Mouse (Mus musculus) forebrain, embryonic 13.5 days (tissue): ENCODE measurements around the gene Fry. TPM values are rescaled to one million over a fixed set of nuclear protein-coding genes. Genes with fewer than 3 reads are reported as not detected.
A peak's percentile ranks its signal among the peaks of the same experiment; 100 is the strongest.

ENCODE experiments used
- ATAC-seq: fragments of 200-750 bp; cut with Nextera tagmentation; 2 replicates; pipeline ENCODE4 v1.8.0; 2017
- H3K27ac ChIP-seq: fragments of 300-500 bp; sonication (generic); 2 replicates; pipeline ENCODE4 v1.5.1; 2015; ENCODE audit warnings: inconsistent platforms, mild to moderate bottlenecking, moderate library complexity
- H3K27me3 ChIP-seq: fragments of 300-500 bp; sonication (generic); 2 replicates; pipeline ENCODE4 v1.6.1; 2015; ENCODE audit warnings: mild to moderate bottlenecking, inconsistent platforms
- H3K36me3 ChIP-seq: fragments of 300-500 bp; sonication (generic); 2 replicates; pipeline ENCODE4 v1.6.1; 2015; ENCODE audit warnings: mild to moderate bottlenecking, inconsistent platforms; ENCODE audit not compliant: poor library complexity, severe bottlenecking
- H3K4me1 ChIP-seq: fragments of 300-500 bp; sonication (generic); 2 replicates; pipeline ENCODE4 v1.6.1; 2015; ENCODE audit warnings: inconsistent platforms
- H3K4me2 ChIP-seq: fragments of 300-500 bp; sonication (generic); 2 replicates; pipeline ENCODE4 v1.6.1; 2015; ENCODE audit warnings: inconsistent platforms, mild to moderate bottlenecking, moderate library complexity
- H3K4me3 ChIP-seq: fragments of 300-500 bp; sonication (generic); 2 replicates; pipeline ENCODE4 v1.5.1; 2015; ENCODE audit warnings: mild to moderate bottlenecking, inconsistent platforms
- H3K9ac ChIP-seq: fragments of 300-500 bp; sonication (generic); 2 replicates; pipeline ENCODE4 v1.6.1; 2015; ENCODE audit warnings: mild to moderate bottlenecking, inconsistent platforms
- H3K9me3 ChIP-seq: fragments of 300-500 bp; sonication (generic); replicated peaks from 2 replicates; pipeline ENCODE4 v1.6.1; 2016; ENCODE audit warnings: inconsistent platforms
- WGBS: fragments of 180-500 bp; shearing (Covaris S2); methylation state at CpG from one replicate; pipeline ENCODE4 v1.1.7; 2015; 5-methylcytosine and 5-hydroxymethylcytosine counted together
- polyA plus RNA-seq: library from polyadenylated mRNA; unstranded; fragments of >200 nt; fragmentation: Nextera tagmentation; extraction: Ambion mirVana; gene quantifications from 2 replicates; pipeline ENCODE4 v1.2.1, GENCODE M21; 2015

The Fry gene
- polyA plus RNA-seq, 1 experiment from 2014 or later: 20.8 TPM

- Histone ChIP-seq H3K36me3 (no peaks in the 10 kb centered on the region), H3K4me3 (no peak overlapping the region), H3K4me1 (no peaks in the 10 kb centered on the region), H3K9me3 (no peaks in the 10 kb centered on the region), H3K27me3 (no peaks in the 10 kb centered on the region), H3K27ac (no peak overlapping the region), H3K4me2 (no peak overlapping the region), H3K9ac (no peak overlapping the region)
- 88% methylated on average over 4 of the region's 4 CpGs for WGBS
- 0 out of 2 replicates have a peak, but pooled peaks have one; percentile 27 for ATAC-seq
Observed at GRCm38 (mm10) chr5:150290494-150291199, 172.2 kb downstream of the Fry start.

- no peak for ATAC-seq
- no peak overlapping the region for H3K9ac ChIP-seq
- 83% methylated on average over 6 of the region's 6 CpGs for WGBS
Observed at GRCm38 (mm10) chr5:150291216-150291615, 172.8 kb downstream of the Fry start.

GRCm38 (mm10) chr5:150292186-150292585, 173.7 kb downstream of the Fry start:
- Histone ChIP-seq H3K27ac (no peak overlapping the region), H3K4me3 (no peak overlapping the region), H3K4me2 (no peak overlapping the region), H3K4me1 (no peaks in the 10 kb centered on the region), H3K9me3 (no peaks in the 10 kb centered on the region), H3K36me3 (no peaks in the 10 kb centered on the region), H3K27me3 (no peaks in the 10 kb centered on the region), H3K9ac (no peak overlapping the region)
- 52% methylated on average over 3 of the region's 3 CpGs for WGBS
- no peak for ATAC-seq

More at GRCm38 (mm10) chr5:150291216-150291615, 172.8 kb downstream of the Fry start:
- H3K36me3 ChIP-seq: no peaks in the 10 kb centered on the region
- H3K27me3 ChIP-seq: no peaks in the 10 kb centered on the region
- no peak overlapping the region for H3K27ac ChIP-seq
- H3K4me3 ChIP-seq: no peak overlapping the region
- no peak overlapping the region for H3K4me2 ChIP-seq
- H3K9me3 ChIP-seq: no peaks in the 10 kb centered on the region
- no peaks in the 10 kb centered on the region for H3K4me1 ChIP-seq

GRCm38 (mm10) chr5:150294306-150294705, 175.9 kb downstream of the Fry start:
- 58% methylated on average over 11 of the region's 11 CpGs for WGBS
- Histone ChIP-seq H3K36me3 (no peaks in the 10 kb centered on the region), H3K27me3 (no peaks in the 10 kb centered on the region), H3K9ac (no peak overlapping the region), H3K4me1 (no peaks in the 10 kb centered on the region), H3K27ac (no peak overlapping the region), H3K4me3 (no peak overlapping the region), H3K4me2 (no peak overlapping the region), H3K9me3 (no peaks in the 10 kb centered on the region)
- ATAC-seq: no peak

GRCm38 (mm10) chr5:150295096-150295495, 176.7 kb downstream of the Fry start:
- 92% methylated on average over 11 of the region's 11 CpGs for whole genome bisulfite sequencing
- no peak overlapping the region for H3K4me3 ChIP-seq
- H3K9me3 ChIP-seq: no peaks in the 10 kb centered on the region
- H3K9ac ChIP-seq: no peak overlapping the region
- H3K27me3 ChIP-seq: no peaks in the 10 kb centered on the region
- no peak overlapping the region for H3K4me2 ChIP-seq
- no peak overlapping the region for H3K27ac ChIP-seq
- ATAC-seq: no peak
- H3K4me1 ChIP-seq: no peaks in the 10 kb centered on the region
- H3K36me3 ChIP-seq: no peaks in the 10 kb centered on the region

- no peak for ATAC-seq
- H3K9me3 ChIP-seq: no peaks in the 10 kb centered on the region
- no peaks in the 10 kb centered on the region for H3K27me3 ChIP-seq
- no peak overlapping the region for H3K9ac ChIP-seq
- WGBS: 84% methylated on average over 6 of the region's 6 CpGs
- H3K4me3 ChIP-seq: no peak overlapping the region
- H3K27ac ChIP-seq: no peak overlapping the region
- H3K4me2 ChIP-seq: no peak overlapping the region
- no peaks in the 10 kb centered on the region for H3K4me1 ChIP-seq
- H3K36me3 ChIP-seq: no peaks in the 10 kb centered on the region
Observed at GRCm38 (mm10) chr5:150298969-150299368, 180.5 kb downstream of the Fry start.

GRCm38 (mm10) chr5:150302123-150302522, 183.7 kb downstream of the Fry start:
- Histone ChIP-seq H3K36me3 (no peaks in the 10 kb centered on the region), H3K4me1 (no peaks in the 10 kb centered on the region), H3K9me3 (no peaks in the 10 kb centered on the region), H3K4me3 (no peak overlapping the region), H3K9ac (no peak overlapping the region), H3K27me3 (no peaks in the 10 kb centered on the region), H3K4me2 (no peak overlapping the region), H3K27ac (no peak overlapping the region)
- WGBS: 70% methylated on average over 2 of the region's 2 CpGs
- ATAC-seq: no peak

GRCm38 (mm10) chr5:150302996-150303395, 184.6 kb downstream of the Fry start:
- no peak for ATAC-seq
- 88% methylated on average over 5 of the region's 5 CpGs for WGBS
- Histone ChIP-seq H3K36me3 (no peaks in the 10 kb centered on the region), H3K4me2 (no peak overlapping the region), H3K4me1 (no peaks in the 10 kb centered on the region), H3K9me3 (no peaks in the 10 kb centered on the region), H3K4me3 (no peak overlapping the region), H3K27me3 (no peaks in the 10 kb centered on the region), H3K9ac (no peak overlapping the region), H3K27ac (no peak overlapping the region)

- no peak overlapping the region for H3K9ac ChIP-seq
- no peak for ATAC-seq
- H3K9me3 ChIP-seq: no peaks in the 10 kb centered on the region; the same call in 1 of the 2 replicates
- H3K4me3 ChIP-seq: no peak overlapping the region
- H3K4me2 ChIP-seq: no peak overlapping the region
- H3K27me3 ChIP-seq: no peaks in the 10 kb centered on the region
- no peak overlapping the region for H3K27ac ChIP-seq
- WGBS: 95% methylated on average over 5 of the region's 5 CpGs
- no peaks in the 10 kb centered on the region for H3K4me1 ChIP-seq
- no peaks in the 10 kb centered on the region for H3K36me3 ChIP-seq
Observed at GRCm38 (mm10) chr5:150306497-150306896, 188.1 kb downstream of the Fry start.

GRCm38 (mm10) chr5:150313229-150313628, 194.8 kb downstream of the Fry start:
- no peaks in the 10 kb centered on the region for H3K36me3 ChIP-seq
- no peak overlapping the region for H3K9ac ChIP-seq
- no peak overlapping the region for H3K4me2 ChIP-seq
- H3K4me1 ChIP-seq: no peaks in the 10 kb centered on the region
- WGBS: 68% methylated on average over 2 of the region's 2 CpGs
- H3K27me3 ChIP-seq: no peaks in the 10 kb centered on the region
- H3K9me3 ChIP-seq: no peaks in the 10 kb centered on the region; the same call in none of the 2 replicates
- no peak overlapping the region for H3K27ac ChIP-seq
- no peak overlapping the region for H3K4me3 ChIP-seq
- ATAC-seq: no peak

GRCm38 (mm10) chr5:150314582-150314981, 196.1 kb downstream of the Fry start:
- Histone ChIP-seq H3K9me3 (no peaks in the 10 kb centered on the region; the same call in none of the 2 replicates), H3K27me3 (no peaks in the 10 kb centered on the region), H3K4me3 (no peak overlapping the region), H3K4me2 (no peak overlapping the region), H3K36me3 (no peaks in the 10 kb centered on the region), H3K4me1 (no peaks in the 10 kb centered on the region), H3K9ac (no peak overlapping the region), H3K27ac (no peak overlapping the region)
- 94% methylated on average over 6 of the region's 6 CpGs for WGBS
- no peak for ATAC-seq

GRCm38 (mm10) chr5:150325411-150325810, 207.0 kb downstream of the Fry start:
- H3K4me2 ChIP-seq: no peak overlapping the region
- no peaks in the 10 kb centered on the region for H3K27me3 ChIP-seq
- no peak overlapping the region for H3K4me3 ChIP-seq
- WGBS: 81% methylated on average over 5 of the region's 5 CpGs
- no peak overlapping the region for H3K9ac ChIP-seq
- H3K4me1 ChIP-seq: no peaks in the 10 kb centered on the region
- no peak overlapping the region for H3K27ac ChIP-seq
- no peaks in the 10 kb centered on the region; the same call in 1 of the 2 replicates for H3K9me3 ChIP-seq
- H3K36me3 ChIP-seq: no peaks in the 10 kb centered on the region
- no peak for ATAC-seq

- ATAC-seq: no peak
- 90% methylated on average over 6 of the region's 6 CpGs for WGBS
Observed at GRCm38 (mm10) chr5:150328686-150329085, 210.2 kb downstream of the Fry start.

More at GRCm38 (mm10) chr5:150328686-150329085, 210.2 kb downstream of the Fry start:
- Histone ChIP-seq H3K9me3 (no peaks in the 10 kb centered on the region), H3K27ac (no peak overlapping the region), H3K4me2 (no peak overlapping the region), H3K27me3 (no peaks in the 10 kb centered on the region), H3K36me3 (no peaks in the 10 kb centered on the region), H3K9ac (no peak overlapping the region), H3K4me3 (no peak overlapping the region), H3K4me1 (no peaks in the 10 kb centered on the region)
